Mouse (Mus musculus) heart, adult 2 months (tissue): ENCODE measurements around the gene B830017H08Rik.

ENCODE experiments used
- CTCF ChIP-seq: fragments of 200-600 bp; IDR thresholded peaks from 2 replicates; pipeline ENCODE4 v1.8.1; 2022; ENCODE audit warnings: antibody characterized with exemption, mild to moderate bottlenecking, moderate library complexity
- EP300 ChIP-seq: fragments of 200-500 bp; IDR thresholded peaks from 2 replicates; pipeline ENCODE4 v1.6.1; 2011; ENCODE audit warnings: low read depth, low read length, control low read depth; ENCODE audit not compliant: insufficient read depth

- no peak for TF ChIP-seq CTCF
- no peak for TF ChIP-seq EP300
Measured at GRCm38 (mm10) chr16:17872995-17873394, 40.1 kb downstream of the B830017H08Rik start.
